Comparison of ENCODE assay signal across 22 mouse cellular contexts in the genomic region with DNA sequence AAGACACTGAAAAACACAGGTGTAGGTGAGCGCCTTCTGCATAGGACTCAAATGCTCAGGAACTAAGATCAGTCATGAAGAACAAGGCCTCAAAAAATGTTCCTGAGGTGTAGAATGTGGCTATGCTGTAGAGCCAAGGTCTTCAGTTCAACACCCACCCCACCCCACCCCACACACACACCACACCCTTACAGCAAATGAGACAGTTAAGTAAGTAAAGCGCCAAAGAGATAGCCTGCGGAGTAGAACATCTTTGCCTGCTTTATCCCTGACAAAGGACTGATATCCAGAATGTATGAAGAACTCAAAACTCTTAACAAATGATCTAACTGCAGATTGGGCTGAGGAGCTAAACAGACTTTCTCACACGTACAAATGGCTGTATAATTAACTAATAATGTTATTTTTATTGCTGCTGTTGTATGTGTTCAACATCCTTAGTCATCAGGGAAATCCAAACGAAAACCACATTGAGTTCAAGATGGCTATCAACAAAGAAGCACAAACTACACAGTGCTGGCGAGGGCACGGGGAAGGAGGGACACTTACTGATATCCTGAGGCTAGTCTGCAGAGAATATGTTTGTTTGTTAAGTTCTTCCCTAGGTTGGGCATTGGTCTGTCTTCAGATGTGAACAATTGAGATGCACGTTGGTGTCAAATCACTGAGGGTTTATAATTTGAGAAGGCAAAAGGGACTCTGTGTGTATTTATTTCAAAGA. TPM values are rescaled to one million over a fixed set of nuclear protein-coding genes. Genes with fewer than 3 reads are reported as not detected.
DNase-seq lines count a peak whose midpoint lies in the region; ATAC-seq and TF ChIP-seq lines count a peak whose summit lies in the region.
"Had no signal": no experiment of that assay in that cellular context is flagged by ENCODE, and none has a peak within 500 bp of the region (broad histone marks: within the 10 kb centered on the region; RNA-seq: fewer than 3 reads in every experiment).

No protein-coding gene starts in this region.

- TF ChIP-seq CTCF in G1E (IDR thresholded peaks at IDR 0.05; ENCODE audit: low read depth, low read length): no peak
- TF ChIP-seq CTCF in liver, embryonic 14.5 days (IDR thresholded peaks at IDR 0.05; ENCODE audit: low read depth): no peak
- TF ChIP-seq CTCF in lung, adult 2 months (IDR thresholded peaks at IDR 0.05; ENCODE audit: insufficient read depth, low read length): no peak

- H3K4me3 ChIP-seq in liver, embryonic 12.5 days: no peak overlapping the region
- no peak overlapping the region for H3K4me3 ChIP-seq in G1E (ENCODE audit: low read depth, low read length)
- H3K4me3 ChIP-seq in liver, embryonic 14.5 days (ENCODE audit: insufficient read depth in 1 of 2, low read depth in 2 of 2, low read length in 2 of 2): no peak overlapping the region
- no peak overlapping the region for H3K4me3 ChIP-seq in lung, adult 2 months (replicated peaks; ENCODE audit: extremely low read depth, low read depth, low read length)
- H3K4me3 ChIP-seq in forebrain, embryonic 10.5 days: no peak overlapping the region
- H3K4me3 ChIP-seq: embryonic facial prominence, embryonic 15.5 days; erythroblast, embryonic 14.5 days; forebrain, embryonic 12.5 days; heart, adult 2 months; heart, embryonic 12.5 days; hindbrain, embryonic 10.5 days had no signal

- DNase-seq in liver (no peak), G1E (ENCODE audit: low spot score) (no peak)
- DNase-seq in liver, embryonic 14.5 days (ENCODE audit: low read depth in 3 of 3, low spot score in 3 of 3): no peak
- DNase-seq in lung, adult 2 months: no peak
- DNase-seq in forebrain, embryonic 10.5 days (ENCODE audit: extremely low spot score, low spot score): no peak
- DNase-seq: adrenal gland, postnatal 10 days; cerebellum, adult 11 months; cerebellum, adult 8-10 months; cerebellum, postnatal 14 days; embryo, embryonic 11 days; gastrocnemius, postnatal 10 days; heart, adult 2 months had no signal

- 41% methylated on average over 8 of the region's 8 CpGs for WGBS in liver, embryonic 12.5 days (ENCODE audit: insufficient replicate concordance)
- 33% methylated on average over 8 of the region's 8 CpGs for WGBS in liver, embryonic 14.5 days (ENCODE audit: insufficient replicate concordance)
- 74% methylated on average over 8 of the region's 8 CpGs for WGBS in lung, adult 2 months
- 88% methylated on average over 8 of the region's 8 CpGs for WGBS in forebrain, embryonic 10.5 days

- H3K4me1 ChIP-seq in liver, embryonic 12.5 days: peaks cover 13% of the 10 kb centered on the region
- peaks cover 25% of the 10 kb centered on the region for H3K4me1 ChIP-seq in G1E (ENCODE audit: insufficient read depth, low read depth, low read length)
- peaks cover 6 to 8% of the 10 kb centered on the region in 2 experiments; a peak in 3 of 4 replicates for H3K4me1 ChIP-seq in liver, embryonic 14.5 days (replicated peaks; ENCODE audit: control insufficient read depth in 2 of 2, insufficient read depth in 2 of 2, low read length in 1 of 2)
- H3K4me1 ChIP-seq in lung, adult 2 months (ENCODE audit: control insufficient read depth, insufficient read depth, low read length): no peaks in the 10 kb centered on the region; the same call in 1 of the 2 replicates
- peaks cover 8% of the 10 kb centered on the region; the same call in 1 of the 2 replicates for H3K4me1 ChIP-seq in forebrain, embryonic 10.5 days
- H3K4me1 ChIP-seq: embryonic facial prominence, embryonic 15.5 days had no signal

- H3K36me3 ChIP-seq in liver, embryonic 12.5 days: no peaks in the 10 kb centered on the region
- H3K36me3 ChIP-seq in G1E (replicated peaks): no peaks in the 10 kb centered on the region
- H3K36me3 ChIP-seq in liver, embryonic 14.5 days (replicated peaks; ENCODE audit: control insufficient read depth, insufficient read depth, low read depth): no peaks in the 10 kb centered on the region
- H3K36me3 ChIP-seq in forebrain, embryonic 10.5 days (replicated peaks): no peaks in the 10 kb centered on the region
- H3K36me3 ChIP-seq: embryonic facial prominence, embryonic 15.5 days; forebrain, embryonic 12.5 days; heart, embryonic 12.5 days; hindbrain, embryonic 10.5 days had no signal

- TF ChIP-seq POLR2A in lung, adult 2 months (IDR thresholded peaks at IDR 0.05; ENCODE audit: borderline replicate concordance, extremely low read depth, low read depth, low read length): no peak

- no peak overlapping the region for H3K9ac ChIP-seq in liver, embryonic 12.5 days
- H3K9ac ChIP-seq in liver, embryonic 14.5 days (replicated peaks): no peak overlapping the region
- H3K9ac ChIP-seq: embryonic facial prominence, embryonic 15.5 days; forebrain, embryonic 12.5 days; heart, embryonic 12.5 days had no signal

- TF ChIP-seq EP300 in liver, embryonic 14.5 days (IDR thresholded peaks at IDR 0.05; ENCODE audit: low read depth): 0 out of 2 replicates have a peak, but pooled peaks have one; percentile 10

- no peak overlapping the region for H3K4me2 ChIP-seq in liver, embryonic 12.5 days
- H3K4me2 ChIP-seq in liver, embryonic 14.5 days (ENCODE audit: low read depth): no peak overlapping the region
- H3K4me2 ChIP-seq: embryonic facial prominence, embryonic 15.5 days; forebrain, embryonic 12.5 days; heart, embryonic 12.5 days had no signal

- no peak overlapping the region for H3K27ac ChIP-seq in liver, embryonic 12.5 days
- no peak overlapping the region for H3K27ac ChIP-seq in liver, embryonic 14.5 days
- H3K27ac ChIP-seq in forebrain, embryonic 10.5 days: no peak overlapping the region
- H3K27ac ChIP-seq: embryonic facial prominence, embryonic 15.5 days; forebrain, embryonic 12.5 days; heart, adult 2 months; hindbrain, embryonic 10.5 days had no signal

- no peaks in the 10 kb centered on the region for H3K9me3 ChIP-seq in liver, embryonic 12.5 days (replicated peaks)
- H3K9me3 ChIP-seq in G1E (replicated peaks): no peaks in the 10 kb centered on the region
- no peaks in the 10 kb centered on the region for H3K9me3 ChIP-seq in liver, embryonic 14.5 days (ENCODE audit: control insufficient read depth, low read length)
- no peaks in the 10 kb centered on the region for H3K9me3 ChIP-seq in forebrain, embryonic 10.5 days
- H3K9me3 ChIP-seq: embryonic facial prominence, embryonic 15.5 days; forebrain, embryonic 12.5 days; heart, embryonic 12.5 days; hindbrain, embryonic 10.5 days had no signal

- ATAC-seq in liver, embryonic 12.5 days: peak; percentile 78; the same call in 1 of the 2 replicates
- 0 out of 2 replicates have a peak, but pooled peaks have one; percentile 4 for ATAC-seq in G1E (ENCODE audit: extremely low read depth, insufficient number of reproducible peaks, low FRiP score, poor library complexity, severe bottlenecking)
- ATAC-seq in liver, embryonic 14.5 days (ENCODE audit: insufficient read depth): peak; percentile 73; the same call in 1 of the 2 replicates
- peak; percentile 85 for ATAC-seq in megakaryocyte-erythroid progenitor cell, adult 5-6 weeks (replicated peaks; ENCODE audit: low FRiP score, low TSS enrichment, poor library complexity, severe bottlenecking)
- ATAC-seq: forebrain, embryonic 16.5 days; hindbrain, embryonic 16.5 days had no signal

- no peaks in the 10 kb centered on the region for H3K27me3 ChIP-seq in liver, embryonic 12.5 days (replicated peaks)
- H3K27me3 ChIP-seq in G1E (ENCODE audit: insufficient read depth, low read length): no peaks in the 10 kb centered on the region
- H3K27me3 ChIP-seq in liver, embryonic 14.5 days (ENCODE audit: control insufficient read depth, insufficient read depth, low read length): no peaks in the 10 kb centered on the region
- H3K27me3 ChIP-seq in forebrain, embryonic 10.5 days (ENCODE audit: poor library complexity, severe bottlenecking): no peaks in the 10 kb centered on the region
- H3K27me3 ChIP-seq: CH12.LX; embryonic facial prominence, embryonic 15.5 days; forebrain, embryonic 12.5 days; heart, embryonic 12.5 days had no signal

RNA-seq across cellular contexts. Expression of gene Itga4, which starts 19.3 kb away (rescaled TPM):
- polyA plus RNA-seq in liver, embryonic 12.5 days (2016; fragmentation: Nextera tagmentation; extraction: Ambion mirVana): 36.9 and 39.3 TPM in 2 replicates
- total RNA-seq in G1E (2014; fragmentation: Nextera tagmentation) (210 and 232 TPM in 2 replicates), G1E (2017) (108 and 111 TPM in 2 replicates)
- polyA plus RNA-seq in G1E (2012): 14.0 and 19.1 TPM in 2 replicates
- polyA plus RNA-seq in liver, embryonic 14.5 days (2012; rRNA removed): 18.2 and 18.6 TPM in 2 replicates
- polyA plus RNA-seq in liver, embryonic 14.5 days (2014; fragmentation: Nextera tagmentation; extraction: Ambion mirVana): 27.0 and 27.6 TPM in 2 replicates
- total RNA-seq in megakaryocyte-erythroid progenitor cell, adult 5-6 weeks (2014; fragmentation: Nextera tagmentation): 186 and 211 TPM in 2 replicates
- 177 and 235 TPM in 2 replicates for total RNA-seq in megakaryocyte-erythroid progenitor cell, adult 5-6 weeks (2017)
- 4.1 and 7.1 TPM in 2 replicates for polyA plus RNA-seq in lung, adult 2 months (2012; rRNA removed)
- 6.1 and 6.4 TPM in 2 replicates for polyA plus RNA-seq in forebrain, embryonic 10.5 days (2016; fragmentation: Nextera tagmentation; extraction: Ambion mirVana)

Comparison
In these comparisons a context has a peak if more than half of its experiments do, and no peak if none do; other contexts are left out.
1. ATAC-seq: peak in every context shown above with its lines; median percentile 85 in megakaryocyte-erythroid progenitor cell, adult 5-6 weeks; 78 in liver, embryonic 12.5 days; 73 in liver, embryonic 14.5 days; 4 in G1E.